Mouse (Mus musculus) natural killer cell, adult 2 months (primary cell): Measurements from ENCODE around the gene Prmt7.
A peak's percentile ranks its signal among the peaks of the same experiment; 100 is the strongest.

ENCODE experiments used
- DNase-seq, 2 experiments: peaks; one replicate each; pipeline ENCODE4 v3.0.0; 2022; ENCODE audit warnings: low spot score in 2 of 2

Gene Prmt7

DNA sequence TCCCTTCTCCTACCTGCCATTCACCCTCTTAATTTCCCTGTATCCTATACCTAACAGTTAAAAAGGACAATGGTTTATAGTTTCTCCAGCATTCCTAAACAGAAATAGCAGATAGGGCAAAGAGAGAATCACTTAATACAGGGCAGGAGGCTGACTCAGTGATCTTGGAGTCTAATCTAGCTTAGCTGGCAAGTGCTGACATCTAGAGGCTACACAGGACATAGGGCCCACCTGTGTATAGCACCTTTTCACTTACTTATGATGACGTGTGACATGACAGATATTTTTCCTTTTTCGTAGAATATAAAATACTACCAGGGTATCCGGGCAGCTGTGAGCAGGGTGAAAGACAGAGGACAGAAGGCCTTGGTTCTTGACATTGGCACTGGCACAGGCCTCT, 8.9 kb downstream of the Prmt7 start:
- DNase-seq, result no peak

DNA sequence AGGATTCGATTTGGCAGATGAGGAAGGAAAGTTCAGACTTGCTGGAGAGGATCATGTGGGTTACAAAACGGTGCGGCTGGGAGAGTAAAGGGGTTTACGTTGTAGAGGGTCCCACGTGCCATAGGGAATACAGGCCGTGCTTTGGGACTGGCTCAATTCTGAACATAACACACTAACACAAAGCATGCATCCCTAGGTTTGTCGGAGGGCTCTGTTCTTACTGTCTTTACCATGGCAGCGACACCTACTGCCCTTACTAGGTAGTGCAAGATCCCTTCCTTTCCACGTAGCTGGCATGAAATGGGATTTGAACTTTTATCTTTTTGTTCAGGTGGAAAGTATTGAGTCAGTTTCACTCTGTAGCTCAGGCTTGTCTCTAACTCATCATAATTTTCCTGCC, 15.9 kb downstream of the Prmt7 start:
- peak; percentile 14 to 33 for DNase-seq

- DNase-seq, result no peak
These were observed 20.8 kb downstream of the Prmt7 start for GRCm38 (mm10) chr8:106231536-106231935.

DNA sequence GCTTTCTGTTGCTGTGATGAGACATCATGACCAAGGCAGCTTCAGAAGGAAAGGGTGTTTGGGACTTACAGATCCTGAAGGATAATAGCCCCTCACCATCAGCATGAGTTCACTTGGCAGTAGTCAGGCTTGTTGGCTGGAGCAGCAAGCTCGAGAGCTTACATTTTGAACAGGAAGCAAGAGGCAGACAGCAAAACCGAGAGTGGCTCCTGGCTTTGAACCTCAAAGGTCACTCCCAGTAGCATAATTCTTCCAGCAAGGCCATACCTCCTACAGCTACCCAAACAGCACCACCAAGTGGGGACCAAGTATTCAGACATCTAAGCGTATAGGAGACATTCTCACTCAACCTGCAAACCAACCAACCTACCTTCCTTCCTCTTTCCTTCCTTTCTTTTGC, 22.0 kb downstream of the Prmt7 start:
- no peak for DNase-seq

DNA sequence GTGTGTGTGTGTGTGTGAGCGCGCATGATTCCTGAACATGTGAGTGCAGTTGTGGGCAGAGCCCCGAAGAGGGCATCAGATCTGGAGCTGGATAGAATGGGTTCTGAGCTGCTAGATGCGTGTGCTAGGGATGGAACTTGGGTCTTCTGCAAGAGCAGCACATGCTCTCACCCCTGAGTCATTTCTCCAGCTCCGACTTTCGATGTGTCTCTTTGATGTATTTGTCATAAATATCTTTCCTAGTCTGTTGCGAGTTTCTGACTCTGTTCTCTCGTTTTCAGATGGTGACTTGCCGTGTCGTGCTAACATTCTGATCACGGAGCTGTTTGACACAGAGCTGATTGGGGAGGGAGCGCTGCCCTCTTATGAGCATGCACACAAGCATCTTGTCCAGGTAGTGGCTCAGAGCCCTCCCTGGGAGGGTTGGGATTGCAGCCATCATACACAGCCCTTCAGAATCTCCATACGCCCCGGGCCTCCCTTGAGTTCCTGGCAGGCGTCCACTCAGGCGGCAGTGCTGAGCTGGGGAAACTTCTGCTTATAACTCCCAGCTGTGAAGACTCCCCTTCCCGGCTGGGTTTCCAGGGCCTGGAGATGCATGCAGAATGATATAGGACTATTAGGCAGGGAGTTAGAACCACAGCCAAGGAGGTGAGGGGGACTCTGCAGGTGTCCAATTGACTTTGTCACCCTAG, 24.0 kb downstream of the Prmt7 start:
- DNase-seq, result no peak

- no peak for DNase-seq
These were observed 26.4 kb downstream of the Prmt7 start for GRCm38 (mm10) chr8:106237106-106237505.

GRCm38 (mm10) chr8:106250186-106250585, 39.5 kb downstream of the Prmt7 start:
- DNase-seq, result no peak

DNA sequence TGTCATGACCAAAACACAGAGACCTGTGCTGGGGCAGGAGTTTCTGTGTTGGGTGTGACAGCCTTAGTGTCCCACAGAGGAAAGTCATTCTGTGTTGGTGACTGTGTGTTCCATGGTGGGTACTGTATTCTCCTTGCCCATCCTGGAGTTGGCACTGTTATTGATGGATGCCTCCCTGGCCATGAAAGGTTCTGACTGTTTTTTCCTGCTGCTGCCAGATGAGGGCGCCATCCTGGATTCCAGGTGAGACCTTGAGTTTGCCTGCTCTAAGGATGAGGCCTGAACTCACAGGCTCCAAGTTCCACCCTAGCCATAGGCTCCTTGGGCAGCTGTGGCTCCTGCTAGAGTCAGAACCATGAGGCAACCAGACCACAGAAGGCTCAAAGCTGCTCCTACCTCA, 47.4 kb downstream of the Prmt7 start:
- peak in 1 of 2 experiments; percentile 19 for DNase-seq

DNA sequence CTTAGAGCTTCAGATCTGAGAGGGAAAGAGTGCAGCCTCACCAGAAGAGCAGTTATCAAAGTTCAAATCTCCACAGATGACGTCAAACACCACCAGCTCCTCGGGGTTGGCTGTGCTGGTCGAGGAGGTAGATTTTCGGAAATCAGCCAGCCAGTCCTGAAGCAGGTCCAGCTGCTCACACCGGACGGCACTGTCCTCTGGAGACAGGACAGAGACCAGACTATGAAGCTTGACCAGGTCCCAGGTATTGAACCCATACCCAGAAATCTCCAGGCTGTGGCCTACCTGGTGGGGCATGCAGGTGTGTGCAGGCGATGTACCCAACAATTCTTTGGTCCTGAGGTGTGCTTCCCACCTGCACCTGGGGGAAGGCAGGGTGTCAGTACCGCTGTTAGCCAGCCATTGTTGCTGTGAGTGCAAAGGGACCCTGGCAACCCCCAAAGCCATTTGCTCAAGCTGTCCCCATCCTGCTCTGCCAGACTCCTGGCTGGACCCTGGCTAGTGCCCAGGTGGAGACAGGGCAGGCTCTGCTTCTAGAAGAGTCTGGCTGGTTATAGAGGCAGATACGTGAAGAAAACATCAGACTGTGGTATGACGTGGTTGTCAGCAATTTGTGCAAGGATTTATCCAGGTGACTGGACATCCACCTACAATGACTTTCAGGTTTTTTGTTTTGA, 49.0 kb downstream of the Prmt7 start:
- DNase-seq, result no peak

DNA sequence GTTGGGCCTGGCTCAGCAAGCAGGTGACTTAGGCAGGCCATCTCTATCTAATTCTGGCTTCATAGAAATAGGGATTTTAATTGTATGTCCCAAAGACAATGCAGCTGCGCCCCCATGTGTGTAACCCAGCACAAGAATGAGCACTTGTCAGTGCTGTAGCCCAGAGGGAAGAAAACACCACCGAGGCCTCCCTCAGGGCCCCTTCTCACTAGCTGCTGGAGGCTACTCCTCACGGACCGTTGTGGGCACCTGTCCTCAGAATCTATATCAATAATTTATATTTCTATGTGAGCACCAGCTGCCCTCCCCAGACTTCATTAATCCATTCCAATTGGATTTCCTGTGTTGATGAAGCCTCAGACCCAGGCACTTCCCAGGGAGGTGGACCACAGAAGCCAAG, 50.2 kb downstream of the Prmt7 start:
- DNase-seq, result no peak

DNA sequence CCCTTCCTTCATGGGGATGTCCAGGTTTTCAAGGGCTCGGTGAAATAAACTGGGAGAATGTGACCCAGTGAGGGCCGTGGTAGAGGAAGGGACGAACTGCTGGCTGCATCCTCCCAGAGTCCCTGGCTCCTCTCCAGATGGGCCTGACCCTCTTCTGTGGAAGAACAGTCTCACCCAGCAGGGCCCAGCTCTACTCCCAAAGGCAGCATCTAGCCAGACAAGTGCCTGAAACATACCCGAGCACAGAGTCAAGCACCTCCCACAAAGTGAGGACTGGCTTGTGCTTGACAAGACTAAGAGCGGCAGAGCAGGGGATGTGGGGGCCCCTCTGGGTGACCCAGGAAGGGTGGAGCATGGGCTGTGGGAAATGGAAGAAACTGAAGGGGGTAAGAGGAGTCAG, 51.6 kb downstream of the Prmt7 start:
- DNase-seq, result no peak

DNA sequence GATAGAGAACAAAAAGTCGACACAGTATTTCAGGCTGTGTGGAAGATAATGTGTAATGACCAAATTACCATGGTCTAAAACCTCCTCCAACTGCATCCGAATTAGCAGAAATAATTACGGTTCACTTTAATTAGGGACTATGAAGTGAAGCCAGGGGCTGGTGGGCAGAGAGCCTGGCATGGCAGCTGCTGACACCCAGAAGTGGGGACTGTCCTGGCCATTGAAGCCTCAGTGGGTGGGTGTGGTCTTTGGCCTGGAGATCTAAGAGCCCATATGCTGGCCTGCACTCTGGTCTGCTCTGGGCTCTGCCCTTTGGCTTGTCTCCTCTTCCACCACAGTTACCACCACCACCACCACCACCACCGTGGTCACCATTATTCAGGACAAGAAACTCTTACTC, 53.2 kb downstream of the Prmt7 start:
- no peak for DNase-seq

GRCm38 (mm10) chr8:106265398-106265797, 54.7 kb downstream of the Prmt7 start:
- no peak for DNase-seq

DNA sequence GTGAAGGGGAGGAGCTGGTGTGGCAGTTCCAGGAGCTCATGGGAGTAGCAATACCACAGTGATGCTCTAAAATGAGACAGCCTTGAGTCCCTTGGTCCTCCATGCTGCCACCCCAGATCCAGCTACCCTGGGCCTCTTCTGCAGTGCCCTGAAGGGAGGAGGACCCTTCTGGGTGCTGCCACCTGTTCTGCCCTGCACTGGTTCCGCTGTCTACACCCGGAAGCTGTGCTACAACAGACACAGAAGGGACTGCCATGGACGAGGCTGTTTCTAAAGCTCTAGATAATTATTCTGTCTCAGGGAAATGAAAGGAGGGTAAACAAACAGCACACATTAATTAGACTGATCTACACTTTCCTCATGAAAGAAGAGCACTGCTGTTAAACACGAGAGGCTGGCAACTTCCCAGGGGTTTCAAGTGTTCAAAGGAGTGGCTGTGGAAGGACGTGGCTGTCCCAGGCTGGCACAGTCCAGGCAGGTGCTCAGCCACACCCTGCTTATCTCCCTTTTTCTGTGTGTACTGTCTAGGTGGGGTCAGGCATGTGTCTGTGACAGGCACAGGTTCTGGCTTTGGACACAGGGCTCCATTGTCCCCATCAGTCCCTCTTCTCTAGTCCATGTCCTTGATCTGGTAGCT, 58.1 kb downstream of the Prmt7 start:
- DNase-seq, result no peak

- no peak for DNase-seq
These were observed 60.1 kb downstream of the Prmt7 start for GRCm38 (mm10) chr8:106270804-106271203.

DNA sequence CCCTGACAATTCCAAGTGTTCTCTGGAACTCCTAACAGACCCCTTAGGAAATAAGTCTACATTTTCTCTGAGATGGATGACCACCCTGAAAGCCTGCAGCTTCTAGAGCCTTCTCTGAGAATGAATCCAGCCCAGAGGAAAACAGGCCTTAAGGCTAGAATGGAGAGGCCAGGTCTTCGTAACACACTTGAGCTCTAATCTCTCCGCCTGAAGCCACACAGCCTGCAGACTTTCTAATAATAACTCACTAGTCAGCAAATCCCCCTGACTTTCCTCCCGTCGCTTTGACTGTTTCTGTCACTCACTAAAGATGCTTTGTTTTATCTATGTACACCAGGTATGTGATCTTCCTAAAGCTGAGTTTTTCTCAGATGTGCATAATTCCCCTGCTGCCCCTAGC, 60.6 kb downstream of the Prmt7 start:
- no peak for DNase-seq

GRCm38 (mm10) chr8:106273468-106273867, 62.7 kb downstream of the Prmt7 start:
- no peak for DNase-seq

GRCm38 (mm10) chr8:106276709-106277317, 66.1 kb downstream of the Prmt7 start:
- no peak for DNase-seq

GRCm38 (mm10) chr8:106278367-106279042, 67.8 kb downstream of the Prmt7 start:
- no peak for DNase-seq

DNA sequence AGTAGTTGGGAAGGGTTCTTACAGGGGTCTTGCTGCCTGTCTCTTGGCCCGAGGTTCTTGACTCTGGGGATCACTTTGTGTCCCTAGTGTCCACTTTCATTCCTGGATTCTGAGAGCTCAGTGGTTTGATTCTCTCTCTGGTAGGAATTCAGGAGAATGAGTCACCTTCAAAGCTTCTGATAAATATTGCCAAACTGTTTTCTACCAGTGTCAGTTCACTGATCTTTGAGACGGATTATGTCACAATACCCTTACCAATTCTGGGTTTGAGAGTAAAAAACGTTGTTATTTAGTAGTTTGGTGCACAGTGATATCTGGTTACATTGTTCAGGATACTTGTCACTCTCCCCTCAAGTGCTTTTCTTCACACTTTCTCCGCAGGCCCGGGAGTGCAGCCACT, 69.4 kb downstream of the Prmt7 start:
- no peak for DNase-seq

DNA sequence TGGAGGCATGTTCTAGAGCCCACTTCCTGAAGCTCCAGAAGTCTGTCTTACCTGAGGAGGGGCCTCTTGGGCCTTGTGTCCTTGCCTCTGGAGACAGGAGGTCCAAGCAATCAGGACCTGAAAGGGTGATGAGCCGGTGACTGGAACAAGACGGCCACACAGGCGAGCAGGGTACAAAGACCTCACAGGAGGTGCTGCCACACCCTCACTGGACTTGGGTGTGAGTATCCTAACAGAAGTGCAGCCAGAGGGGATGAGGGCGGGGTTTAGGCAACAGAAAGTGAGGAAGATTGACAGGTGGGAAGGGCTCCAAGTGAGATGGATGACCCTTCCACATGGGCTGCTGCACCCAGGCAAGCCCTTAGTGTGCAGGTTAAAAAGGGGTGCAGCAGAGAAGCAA, 70.1 kb downstream of the Prmt7 start:
- DNase-seq, result no peak

DNA sequence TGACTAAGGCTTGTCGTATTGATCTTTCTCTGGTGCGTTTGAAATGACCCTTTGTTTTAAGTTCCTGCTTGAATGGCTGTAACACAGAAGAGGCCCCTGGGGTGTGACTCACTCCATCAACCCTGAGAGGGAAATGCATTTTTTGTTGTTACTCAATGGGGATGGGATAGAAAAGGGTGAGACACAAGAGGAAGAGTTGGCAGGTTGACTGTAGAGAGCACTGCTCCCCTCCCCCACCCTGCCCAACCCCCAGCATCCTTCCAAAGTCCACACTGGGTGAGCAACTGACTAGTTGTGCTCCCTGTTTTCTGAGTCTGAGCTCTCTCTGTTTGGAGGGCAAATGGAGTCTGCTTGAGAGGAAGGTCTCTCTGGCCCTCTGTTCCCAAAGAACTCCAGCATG, 76.7 kb downstream of the Prmt7 start:
- DNase-seq, result no peak
